Mouse (Mus musculus) forebrain, postnatal 0 days (tissue): ENCODE results near the gene Trpm3. TPM values are rescaled to one million over a fixed set of nuclear protein-coding genes. Genes with fewer than 3 reads are reported as not detected.

Source experiments
- ATAC-seq: fragments of 200-750 bp; cut with Nextera tagmentation; 2 replicates; pipeline ENCODE4 v1.8.0; 2017; ENCODE audit warnings: mild to moderate bottlenecking, moderate library complexity
- DNase-seq: peaks from one replicate; pipeline ENCODE4 v3.0.0-alpha.2; 2015
- H3K27ac ChIP-seq: fragments of 300-500 bp; sonication (generic); 2 replicates; pipeline ENCODE4 v1.5.1; 2014; ENCODE audit warnings: low read depth, mild to moderate bottlenecking, antibody characterized with exemption, low read length, moderate library complexity, mixed read lengths
- H3K27me3 ChIP-seq: fragments of 300-500 bp; sonication (generic); 2 replicates; pipeline ENCODE4 v1.6.1; 2014; ENCODE audit warnings: mild to moderate bottlenecking, low read length, mixed read lengths; ENCODE audit not compliant: insufficient read depth
- H3K36me3 ChIP-seq: fragments of 300-500 bp; sonication (generic); 2 replicates; pipeline ENCODE4 v1.6.1; 2014; ENCODE audit warnings: mild to moderate bottlenecking, moderate library complexity; ENCODE audit not compliant: insufficient read depth
- H3K4me1 ChIP-seq: fragments of 300-500 bp; sonication (generic); 2 replicates; pipeline ENCODE4 v1.6.1; 2014; ENCODE audit warnings: antibody characterized with exemption; ENCODE audit not compliant: insufficient read depth
- H3K4me2 ChIP-seq: fragments of 300-500 bp; sonication (generic); 2 replicates; pipeline ENCODE4 v1.6.1; 2014; ENCODE audit warnings: low read depth, mild to moderate bottlenecking, moderate library complexity
- H3K4me3 ChIP-seq: fragments of 300-500 bp; sonication (generic); 2 replicates; pipeline ENCODE4 v1.5.1; 2014; ENCODE audit warnings: low read depth, low read length, mixed read lengths
- H3K9ac ChIP-seq: fragments of 300-500 bp; sonication (generic); 2 replicates; pipeline ENCODE4 v1.6.1; 2014; ENCODE audit warnings: mild to moderate bottlenecking
- H3K9me3 ChIP-seq: fragments of 300-500 bp; sonication (generic); 2 replicates; pipeline ENCODE4 v1.6.1; 2016; ENCODE audit warnings: low read length
- CTCF ChIP-seq: sonication (generic); IDR thresholded peaks from 2 replicates; pipeline ENCODE4 v1.5.1; 2016; ENCODE audit warnings: antibody characterized with exemption, control low read depth, low read depth
- WGBS: fragments of 180-500 bp; shearing (Covaris S2); extraction: QIAGEN DNeasy Blood & Tissue Kit; methylation state at CpG from one replicate; pipeline ENCODE4 v1.1.7; 2014; 5-methylcytosine and 5-hydroxymethylcytosine counted together
- polyA plus RNA-seq: library from polyadenylated mRNA; unstranded; fragments of >200 nt; fragmentation: Nextera tagmentation; extraction: Ambion mirVana; gene quantifications from 2 replicates; pipeline ENCODE4 v1.2.1, GENCODE M21; 2015
- total RNA-seq: library from RNA; depleted of rRNA; stranded (reverse); fragments of >200 nt; gene quantifications from 2 replicates; pipeline ENCODE4 v1.2.3, GENCODE M21; 2014

Gene Trpm3
- total and polyA plus RNA-seq, 2 experiments from 2014 or later: 25.6 to 39.7 TPM

DNA sequence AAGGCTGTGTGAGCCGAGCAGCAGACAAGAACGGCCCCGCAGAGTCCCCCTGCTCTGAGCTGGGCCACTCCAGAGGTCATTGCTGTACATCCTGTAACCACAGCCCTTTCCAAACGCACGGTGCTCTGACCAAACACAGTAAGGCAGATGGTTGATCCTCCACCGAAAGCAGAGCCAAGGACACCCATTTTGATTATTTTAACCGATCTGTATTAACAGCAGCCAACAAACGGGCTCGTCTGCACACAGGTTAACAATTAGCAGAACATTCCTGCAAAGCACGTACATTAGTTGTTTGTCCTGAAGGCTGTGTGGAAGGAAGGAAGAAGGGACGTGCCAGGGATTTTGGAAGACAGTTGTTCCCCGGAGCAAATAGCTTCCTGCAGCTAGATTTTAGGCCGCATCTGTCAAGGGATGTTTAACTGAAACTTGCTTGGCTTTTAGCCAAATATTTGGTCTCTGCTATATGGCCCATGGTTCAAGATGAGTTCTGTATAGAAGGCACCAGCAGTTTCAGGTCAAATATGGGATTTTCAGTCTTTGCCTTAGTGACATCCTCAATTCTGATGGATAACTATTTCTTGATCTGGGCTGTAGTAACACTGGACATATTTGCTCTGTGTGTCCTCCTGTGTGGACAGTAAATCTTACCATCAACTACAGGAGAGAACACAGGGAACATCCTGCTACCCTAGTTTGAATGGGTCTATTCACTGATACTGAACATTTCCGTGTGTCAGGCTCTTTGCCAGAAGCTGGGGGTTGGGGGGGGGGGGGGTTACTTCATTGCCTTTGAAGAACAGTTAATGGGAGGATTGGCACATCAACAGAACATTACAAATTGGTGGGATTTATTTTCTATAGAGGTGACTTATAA, 800.2 kb downstream of the Trpm3 start:
- Histone ChIP-seq H3K27ac (peak overlapping the region; percentile 36; the same call in 1 of the 2 replicates), H3K4me2 (no peak overlapping the region), H3K4me3 (no peak overlapping the region), H3K9ac (no peak overlapping the region; the same call in 1 of the 2 replicates), H3K9me3 (no peaks in the 10 kb centered on the region), H3K4me1 (peaks cover 6% of the 10 kb centered on the region; the same call in 1 of the 2 replicates), H3K36me3 (no peaks in the 10 kb centered on the region), H3K27me3 (no peaks in the 10 kb centered on the region)
- DNase-seq (peak; percentile 34), ATAC-seq (peak; percentile 34; the same call in 1 of the 2 replicates)
- TF ChIP-seq CTCF: no peak
- WGBS: 28% methylated on average over 14 of the region's 14 CpGs

GRCm38 (mm10) chr19:22939836-22940235, 801.0 kb downstream of the Trpm3 start:
- no peaks in the 10 kb centered on the region for H3K27me3 ChIP-seq
- peak overlapping the region; percentile 36 for H3K27ac ChIP-seq
- no peak overlapping the region for H3K4me2 ChIP-seq
- no peak for DNase-seq
- 29% methylated on average over 5 of the region's 5 CpGs for whole genome bisulfite sequencing
- no peaks in the 10 kb centered on the region for H3K36me3 ChIP-seq
- no peak overlapping the region for H3K4me3 ChIP-seq
- ATAC-seq: no peak
- TF ChIP-seq CTCF: no peak
- H3K9ac ChIP-seq: no peak overlapping the region
- peaks cover 6% of the 10 kb centered on the region; the same call in 1 of the 2 replicates for H3K4me1 ChIP-seq
- no peaks in the 10 kb centered on the region for H3K9me3 ChIP-seq

DNA sequence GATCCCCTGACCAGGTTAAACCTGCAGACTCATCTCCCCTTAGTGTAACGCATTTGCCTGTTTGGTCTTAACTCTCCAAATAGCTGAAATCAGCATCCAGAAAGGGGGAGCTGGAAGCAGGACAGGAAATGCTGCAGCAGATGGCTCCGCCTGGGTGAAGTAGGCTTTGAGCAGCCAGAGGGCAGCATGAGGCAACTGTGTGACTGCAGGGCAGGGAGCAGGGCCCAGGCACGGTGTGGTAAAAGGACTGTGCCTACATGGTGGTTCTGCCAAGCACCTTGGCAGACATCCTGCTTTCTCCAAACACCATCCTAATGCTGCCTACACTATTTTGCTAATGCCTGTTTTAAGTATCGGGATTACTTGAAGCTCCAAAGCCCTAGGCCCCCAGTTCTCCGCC, 801.6 kb downstream of the Trpm3 start:
- no peak overlapping the region for H3K4me3 ChIP-seq
- H3K9me3 ChIP-seq: no peaks in the 10 kb centered on the region
- ATAC-seq (peak; percentile 95), DNase-seq (peak; percentile 84)
- no peaks in the 10 kb centered on the region for H3K36me3 ChIP-seq
- no peaks in the 10 kb centered on the region for H3K27me3 ChIP-seq
- peaks cover 6% of the 10 kb centered on the region; the same call in 1 of the 2 replicates for H3K4me1 ChIP-seq
- 42% methylated on average over 5 of the region's 5 CpGs for WGBS
- no peak overlapping the region for H3K9ac ChIP-seq
- peak overlapping the region; percentile 36; the same call in 1 of the 2 replicates for H3K27ac ChIP-seq
- no peak overlapping the region for H3K4me2 ChIP-seq
- peak; percentile 79 for TF ChIP-seq CTCF

DNA sequence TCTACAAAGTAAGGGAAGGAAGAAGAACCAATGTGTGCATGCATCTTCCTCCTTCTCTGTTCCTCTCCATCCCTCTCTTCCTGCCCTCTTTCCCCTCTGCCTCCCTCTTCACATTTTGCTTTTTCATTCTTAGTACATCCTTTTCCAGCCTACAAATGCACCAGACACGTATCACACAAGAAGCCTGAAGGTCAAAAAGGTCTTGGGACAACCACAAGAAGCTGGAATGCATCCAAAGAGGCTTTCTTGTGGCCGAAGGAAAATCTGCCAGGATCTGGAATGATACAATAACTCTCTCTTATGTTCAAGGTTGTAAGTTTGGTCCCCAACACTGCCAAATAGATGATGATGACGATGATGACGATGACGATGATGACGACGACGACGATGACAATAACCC, 802.1 kb downstream of the Trpm3 start:
- DNase-seq: no peak
- H3K36me3 ChIP-seq: no peaks in the 10 kb centered on the region
- no peaks in the 10 kb centered on the region for H3K27me3 ChIP-seq
- 87% methylated on average over 9 of the region's 9 CpGs for WGBS
- H3K4me1 ChIP-seq: peaks cover 6% of the 10 kb centered on the region; the same call in 1 of the 2 replicates
- no peak for TF ChIP-seq CTCF
- no peak overlapping the region for H3K9ac ChIP-seq
- H3K4me2 ChIP-seq: no peak overlapping the region
- H3K9me3 ChIP-seq: no peaks in the 10 kb centered on the region
- 0 out of 2 replicates have a peak, but pooled peaks have one; percentile 9 for ATAC-seq
- 0 out of 2 replicates have a peak overlapping the region, but pooled peaks have one; percentile 35 for H3K27ac ChIP-seq
- no peak overlapping the region for H3K4me3 ChIP-seq

- no peaks in the 10 kb centered on the region for H3K36me3 ChIP-seq
- ATAC-seq (no peak), DNase-seq (no peak)
- TF ChIP-seq CTCF: no peak
- H3K4me2 ChIP-seq: no peak overlapping the region
- no peaks in the 10 kb centered on the region for H3K9me3 ChIP-seq
- H3K9ac ChIP-seq: no peak overlapping the region
- WGBS: 86% methylated on average over 3 of the region's 3 CpGs
- H3K27me3 ChIP-seq: no peaks in the 10 kb centered on the region
- H3K4me3 ChIP-seq: no peak overlapping the region
- no peaks in the 10 kb centered on the region for H3K4me1 ChIP-seq
- no peak overlapping the region for H3K27ac ChIP-seq
Observed at GRCm38 (mm10) chr19:22952480-22952879, 813.6 kb downstream of the Trpm3 start.

DNA sequence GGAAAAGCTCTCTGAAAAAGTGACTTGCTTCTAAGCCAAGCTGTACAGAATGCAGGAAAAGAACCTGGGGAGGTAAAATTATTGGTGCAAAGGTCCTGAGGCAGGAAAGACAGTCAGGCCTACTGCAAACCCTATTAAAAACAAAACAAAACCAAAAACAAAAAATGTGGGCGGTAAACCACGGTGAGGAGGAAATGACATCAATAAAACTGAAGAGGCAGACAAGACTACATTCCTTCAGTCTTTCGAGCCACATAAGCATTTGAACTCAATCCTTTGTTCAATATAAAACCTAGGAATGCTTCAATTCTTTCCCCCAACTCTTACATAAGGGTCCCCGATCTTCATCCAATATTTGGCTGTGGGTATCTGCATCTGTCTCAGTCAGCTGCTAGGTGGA, 814.3 kb downstream of the Trpm3 start:
- WGBS: 92% methylated on average over 4 of the region's 4 CpGs

DNA sequence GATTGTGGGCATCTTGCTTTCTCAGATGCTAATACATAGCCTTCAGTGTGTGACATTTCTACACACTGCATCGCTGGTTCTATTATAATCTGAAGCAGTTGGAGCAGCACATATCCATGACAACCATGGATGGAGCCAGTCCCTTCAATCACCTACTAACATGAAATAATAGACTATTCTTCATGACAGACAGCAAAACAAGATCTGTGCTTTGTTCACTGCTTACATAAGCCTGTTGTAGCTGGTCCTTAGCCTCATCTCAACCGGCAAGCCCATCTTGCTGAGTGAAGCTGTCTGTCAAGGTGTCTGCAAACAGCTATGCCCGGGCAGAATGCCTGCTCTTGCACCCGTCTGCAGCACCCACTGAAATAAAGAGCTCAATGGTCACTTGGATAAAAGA, 819.6 kb downstream of the Trpm3 start:
- H3K4me1 ChIP-seq: no peaks in the 10 kb centered on the region
- peak; percentile 87 for ATAC-seq
- peak overlapping the region; percentile 48 for H3K27ac ChIP-seq

More for the DNA sequence above, 814.3 kb downstream of the Trpm3 start:
- DNase-seq: no peak
- Histone ChIP-seq H3K9me3 (no peaks in the 10 kb centered on the region), H3K9ac (no peak overlapping the region), H3K27ac (no peak overlapping the region), H3K36me3 (no peaks in the 10 kb centered on the region), H3K4me3 (no peak overlapping the region), H3K4me1 (no peaks in the 10 kb centered on the region), H3K4me2 (no peak overlapping the region), H3K27me3 (no peaks in the 10 kb centered on the region)
- no peak for TF ChIP-seq CTCF
- no peak for ATAC-seq

More for the DNA sequence above, 819.6 kb downstream of the Trpm3 start:
- no peaks in the 10 kb centered on the region for H3K27me3 ChIP-seq
- no peak overlapping the region for H3K4me3 ChIP-seq
- no peaks in the 10 kb centered on the region for H3K9me3 ChIP-seq
- H3K9ac ChIP-seq: no peak overlapping the region
- TF ChIP-seq CTCF: no peak
- no peak overlapping the region for H3K4me2 ChIP-seq
- WGBS: 27% methylated on average over 4 of the region's 4 CpGs
- H3K36me3 ChIP-seq: no peaks in the 10 kb centered on the region
- no peak for DNase-seq
